Mouse (Mus musculus) layer of hippocampus, postnatal 25 days (tissue): ENCODE data around the gene Cd300lf. TPM values are rescaled to one million over a fixed set of nuclear protein-coding genes. Genes with fewer than 3 reads are reported as not detected.
A peak's percentile ranks its signal among the peaks of the same experiment; 100 is the strongest.

Experiments used
- DNase-seq, 2 experiments: peaks; one replicate each; pipeline ENCODE4 v3.0.0; 2022; ENCODE audit warnings: mixed read lengths in 2 of 2, low spot score in 1 of 2; ENCODE audit errors: extremely low spot score in 1 of 2
- total RNA-seq, 2 experiments: library from RNA; stranded (reverse); gene quantifications; 2 replicates each; pipeline ENCODE4 v1.2.3; 2021

Gene Cd300lf
- total RNA-seq, 2 experiments from 2014 or later: 0.35 to 0.39 TPM

GRCm38 (mm10) chr11:115110271-115110670 is 23.5 kb downstream of the Cd300lf start:
- DNase-seq: no peak

- no peak for DNase-seq
Observed at GRCm38 (mm10) chr11:115108176-115108575, 25.6 kb downstream of the Cd300lf start.

- no peak for DNase-seq
Observed at GRCm38 (mm10) chr11:115107403-115107916, 26.3 kb downstream of the Cd300lf start.

GRCm38 (mm10) chr11:115106638-115107037 is 27.2 kb downstream of the Cd300lf start:
- no peak for DNase-seq

GRCm38 (mm10) chr11:115104769-115105563 is 28.8 kb downstream of the Cd300lf start:
- DNase-seq: no peak

- no peak for DNase-seq
Observed at GRCm38 (mm10) chr11:115103470-115104413, 30.1 kb downstream of the Cd300lf start.

- no peak for DNase-seq
Observed at GRCm38 (mm10) chr11:115102116-115102515, 31.7 kb downstream of the Cd300lf start.

GRCm38 (mm10) chr11:115101615-115102051 is 32.2 kb downstream of the Cd300lf start:
- DNase-seq: no peak

GRCm38 (mm10) chr11:115100741-115101140 is 33.1 kb downstream of the Cd300lf start:
- DNase-seq: no peak

GRCm38 (mm10) chr11:115100032-115100621 is 33.7 kb downstream of the Cd300lf start:
- DNase-seq: no peak

GRCm38 (mm10) chr11:115099241-115099840 is 34.5 kb downstream of the Cd300lf start:
- DNase-seq: no peak

- DNase-seq: peak in 1 of 2 experiments; percentile 7
Observed at GRCm38 (mm10) chr11:115098203-115098932, 35.4 kb downstream of the Cd300lf start.

- no peak for DNase-seq
Observed at GRCm38 (mm10) chr11:115092140-115092539, 41.7 kb downstream of the Cd300lf start.

- DNase-seq: no peak
Observed at GRCm38 (mm10) chr11:115091362-115091901, 42.4 kb downstream of the Cd300lf start, which contains the start of gene Rab37. Gene Rab37 (plus strand): TSS chr11:115091431.

- DNase-seq: no peak
Observed at GRCm38 (mm10) chr11:115089853-115090252, 43.9 kb downstream of the Cd300lf start.

GRCm38 (mm10) chr11:115086213-115086612 is 47.6 kb downstream of the Cd300lf start:
- no peak for DNase-seq

GRCm38 (mm10) chr11:115085064-115085463 is 48.7 kb downstream of the Cd300lf start:
- DNase-seq: no peak

GRCm38 (mm10) chr11:115084595-115084994 is 49.2 kb downstream of the Cd300lf start:
- no peak for DNase-seq
